Mouse (Mus musculus): Measurements from ENCODE around the gene Mrpl10. TPM values are rescaled to one million over a fixed set of nuclear protein-coding genes. Genes with fewer than 3 reads are reported as not detected.
A peak's percentile ranks its signal among the peaks of the same experiment; 100 is the strongest.

Mrpl10 gene
- polyA plus RNA-seq, 1 experiment from 2014 or later, result 76.6 TPM

GRCm38 (mm10) chr11:97007093-97007794, 34.1 kb upstream of the Mrpl10 start:
- H3K4me1 ChIP-seq (replicated peaks; ENCODE audit: control insufficient read depth, insufficient read depth, low read length), result 0 out of 2 replicates have a peak, but pooled peaks cover 2% of the 10 kb centered on the region
- 79% methylated on average over 9 of the region's 9 CpGs for WGBS
- no peak overlapping the region for H3K9ac ChIP-seq (ENCODE audit: low read length)
- no peak overlapping the region for H3K4me2 ChIP-seq (ENCODE audit: low read depth, low read length, severe bottlenecking)
- H3K9me3 ChIP-seq (ENCODE audit: control insufficient read depth, low read length), result no peaks in the 10 kb centered on the region
- H3K27me3 ChIP-seq (ENCODE audit: control insufficient read depth, insufficient read depth, low read length), result 0 out of 2 replicates have a peak, but pooled peaks cover 2% of the 10 kb centered on the region
- ATAC-seq (replicated peaks; ENCODE audit: low FRiP score), result no peak
- H3K36me3 ChIP-seq (ENCODE audit: control insufficient read depth, insufficient read depth, low read length), result no peaks in the 10 kb centered on the region
- DNase-seq (ENCODE audit: low spot score), result no peak
- H3K4me3 ChIP-seq (ENCODE audit: low read depth, low read length), result no peak overlapping the region
- no peak overlapping the region for H3K27ac ChIP-seq (ENCODE audit: low read depth, low read length)

GRCm38 (mm10) chr11:97009198-97009790, 32.1 kb upstream of the Mrpl10 start:
- no peak for ATAC-seq (replicated peaks; ENCODE audit: low FRiP score)
- no peak overlapping the region for H3K27ac ChIP-seq (ENCODE audit: low read depth, low read length)
- no peaks in the 10 kb centered on the region for H3K9me3 ChIP-seq (ENCODE audit: control insufficient read depth, low read length)
- no peak overlapping the region for H3K4me2 ChIP-seq (ENCODE audit: low read depth, low read length, severe bottlenecking)
- no peak overlapping the region for H3K9ac ChIP-seq (ENCODE audit: low read length)
- H3K4me3 ChIP-seq (ENCODE audit: low read depth, low read length), result no peak overlapping the region
- 0 out of 2 replicates have a peak, but pooled peaks cover 2% of the 10 kb centered on the region for H3K27me3 ChIP-seq (ENCODE audit: control insufficient read depth, insufficient read depth, low read length)
- WGBS, result 75% methylated on average over 8 of the region's 8 CpGs
- H3K4me1 ChIP-seq (replicated peaks; ENCODE audit: control insufficient read depth, insufficient read depth, low read length), result no peaks in the 10 kb centered on the region
- H3K36me3 ChIP-seq (ENCODE audit: control insufficient read depth, insufficient read depth, low read length), result no peaks in the 10 kb centered on the region
- DNase-seq (ENCODE audit: low spot score), result no peak

DNA sequence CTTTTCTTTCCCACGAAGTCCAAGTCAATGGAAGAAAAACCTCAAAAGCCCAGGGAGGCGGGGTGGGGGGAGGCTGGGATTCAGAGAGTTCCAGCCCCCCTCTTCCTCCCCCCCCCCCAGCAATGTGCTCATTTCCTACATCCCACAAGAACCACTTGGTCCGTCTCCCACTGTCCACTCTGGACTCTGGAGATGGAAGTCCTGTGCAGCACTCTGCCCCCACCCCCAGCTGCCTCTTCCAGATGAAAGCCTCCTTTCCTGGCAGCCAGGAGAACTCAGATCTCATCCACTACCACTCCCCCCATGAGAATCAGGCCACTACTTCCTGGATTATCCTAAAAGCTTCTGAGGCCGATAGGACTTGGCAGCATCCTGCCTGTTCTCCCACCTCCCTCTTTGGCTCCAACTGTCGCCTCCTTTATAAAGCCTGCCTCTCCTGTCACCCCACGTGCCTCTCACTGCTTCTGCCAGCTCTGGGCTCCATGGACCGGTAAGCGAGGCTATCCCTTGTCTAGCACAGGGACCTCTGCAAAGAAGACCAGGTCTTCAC, 28.2 kb upstream of the Mrpl10 start, which contains the start of gene Sp6:
TSS of gene Sp6 (plus strand) at position 274 of the 550 bp plus-strand sequence.
- H3K4me2 ChIP-seq (ENCODE audit: low read depth, low read length, severe bottlenecking), result no peak within 1 kb of the TSS
- 42% methylated on average over 8 of the region's 8 CpGs for WGBS
- no peaks in the 10 kb centered on the region; the same call in 1 of the 2 replicates for H3K4me1 ChIP-seq (replicated peaks; ENCODE audit: control insufficient read depth, insufficient read depth, low read length)
- no peak within 1 kb of the TSS for H3K4me3 ChIP-seq (ENCODE audit: low read depth, low read length)
- H3K27me3 ChIP-seq (ENCODE audit: control insufficient read depth, insufficient read depth, low read length), result peaks cover 24% of the 10 kb centered on the region
- DNase-seq (ENCODE audit: low spot score) (no peak), ATAC-seq (replicated peaks; ENCODE audit: low FRiP score) (no peak)
- H3K9me3 ChIP-seq (ENCODE audit: control insufficient read depth, low read length), result no peaks in the 10 kb centered on the region
- H3K9ac ChIP-seq (ENCODE audit: low read length), result no peak within 1 kb of the TSS
- H3K27ac ChIP-seq (ENCODE audit: low read depth, low read length), result no peak within 1 kb of the TSS
- no peaks in the 10 kb centered on the region for H3K36me3 ChIP-seq (ENCODE audit: control insufficient read depth, insufficient read depth, low read length)

DNA sequence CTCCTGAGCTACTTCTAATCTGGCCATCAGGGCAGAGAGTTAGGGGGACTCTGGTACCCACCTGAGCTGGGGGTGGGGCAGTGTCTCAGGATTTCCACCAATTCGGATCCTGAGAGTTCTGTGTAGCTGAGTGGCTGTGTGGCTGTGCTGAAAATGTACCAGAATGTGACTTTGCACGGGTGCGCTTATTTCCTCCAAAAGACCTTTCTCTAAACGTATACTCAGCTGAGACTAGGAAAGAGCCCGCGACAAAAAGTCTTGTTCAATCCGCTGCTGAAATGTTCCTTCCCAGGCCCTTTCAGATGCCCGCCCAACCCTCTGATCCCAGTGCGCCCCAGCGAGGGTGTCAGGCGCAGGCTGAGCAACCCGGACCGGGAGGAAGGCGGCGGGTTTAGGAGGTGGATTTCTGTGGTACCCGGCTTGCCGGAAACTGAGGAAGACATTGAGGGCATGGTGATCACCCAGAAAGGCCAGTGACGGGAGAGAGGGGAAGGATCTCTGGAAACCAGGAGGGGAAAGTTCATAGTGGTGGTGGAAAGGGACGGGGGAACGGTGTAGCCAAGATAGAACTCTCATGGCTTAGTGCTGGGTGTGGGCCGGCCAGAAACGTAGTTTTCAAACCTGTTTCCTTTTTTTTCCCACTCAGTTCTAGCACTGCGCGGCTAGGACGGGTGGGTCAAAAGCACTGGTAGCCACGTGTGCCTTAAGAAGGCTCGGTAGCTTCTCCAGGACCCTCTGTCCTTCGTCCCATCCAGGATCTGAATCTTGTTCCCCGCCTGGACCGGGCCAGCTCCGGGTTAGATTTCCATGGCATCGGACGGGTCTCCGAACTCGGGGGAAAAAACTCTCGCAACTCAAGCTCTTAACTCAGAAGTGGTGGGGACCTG, 23.4 kb upstream of the Mrpl10 start:
- H3K4me2 ChIP-seq (ENCODE audit: low read depth, low read length, severe bottlenecking), result peak overlapping the region; percentile 42
- H3K27ac ChIP-seq (ENCODE audit: low read depth, low read length), result no peak overlapping the region
- H3K4me1 ChIP-seq (replicated peaks; ENCODE audit: control insufficient read depth, insufficient read depth, low read length), result peaks cover 12% of the 10 kb centered on the region
- H3K9ac ChIP-seq (ENCODE audit: low read length), result no peak overlapping the region
- DNase-seq (ENCODE audit: low spot score), result peak; percentile 61
- no peaks in the 10 kb centered on the region for H3K9me3 ChIP-seq (ENCODE audit: control insufficient read depth, low read length)
- peak overlapping the region; percentile 20; the same call in 1 of the 2 replicates for H3K4me3 ChIP-seq (ENCODE audit: low read depth, low read length)
- H3K27me3 ChIP-seq (ENCODE audit: control insufficient read depth, insufficient read depth, low read length), result peaks cover 67% of the 10 kb centered on the region
- no peaks in the 10 kb centered on the region for H3K36me3 ChIP-seq (ENCODE audit: control insufficient read depth, insufficient read depth, low read length)
- no peak for ATAC-seq (replicated peaks; ENCODE audit: low FRiP score)
- WGBS, result under 1% methylated on average over 36 of the region's 36 CpGs

GRCm38 (mm10) chr11:97018583-97019344, 22.6 kb upstream of the Mrpl10 start:
- peaks cover 12% of the 10 kb centered on the region for H3K4me1 ChIP-seq (replicated peaks; ENCODE audit: control insufficient read depth, insufficient read depth, low read length)
- ATAC-seq (replicated peaks; ENCODE audit: low FRiP score) (no peak), DNase-seq (ENCODE audit: low spot score) (no peak)
- H3K9ac ChIP-seq (ENCODE audit: low read length), result no peak overlapping the region
- H3K27me3 ChIP-seq (ENCODE audit: control insufficient read depth, insufficient read depth, low read length), result peaks cover 75% of the 10 kb centered on the region
- no peak overlapping the region for H3K27ac ChIP-seq (ENCODE audit: low read depth, low read length)
- under 1% methylated on average over 68 of the region's 68 CpGs for WGBS
- no peaks in the 10 kb centered on the region for H3K36me3 ChIP-seq (ENCODE audit: control insufficient read depth, insufficient read depth, low read length)
- peak overlapping the region; percentile 20 for H3K4me3 ChIP-seq (ENCODE audit: low read depth, low read length)
- no peaks in the 10 kb centered on the region for H3K9me3 ChIP-seq (ENCODE audit: control insufficient read depth, low read length)
- peak overlapping the region; percentile 42 for H3K4me2 ChIP-seq (ENCODE audit: low read depth, low read length, severe bottlenecking)

GRCm38 (mm10) chr11:97019345-97019708, 22.0 kb upstream of the Mrpl10 start:
- Histone ChIP-seq H3K9ac (ENCODE audit: low read length) (no peak overlapping the region), H3K36me3 (ENCODE audit: control insufficient read depth, insufficient read depth, low read length) (no peaks in the 10 kb centered on the region), H3K4me3 (ENCODE audit: low read depth, low read length) (no peak overlapping the region), H3K27me3 (ENCODE audit: control insufficient read depth, insufficient read depth, low read length) (peaks cover 81% of the 10 kb centered on the region), H3K27ac (ENCODE audit: low read depth, low read length) (no peak overlapping the region), H3K4me1 (replicated peaks; ENCODE audit: control insufficient read depth, insufficient read depth, low read length) (peaks cover 12% of the 10 kb centered on the region), H3K9me3 (ENCODE audit: control insufficient read depth, low read length) (no peaks in the 10 kb centered on the region), H3K4me2 (ENCODE audit: low read depth, low read length, severe bottlenecking) (no peak overlapping the region; the same call in 1 of the 2 replicates)
- WGBS, result 3% methylated on average over 13 of the region's 13 CpGs
- no peak for DNase-seq (ENCODE audit: low spot score)
- no peak for ATAC-seq (replicated peaks; ENCODE audit: low FRiP score)

DNA sequence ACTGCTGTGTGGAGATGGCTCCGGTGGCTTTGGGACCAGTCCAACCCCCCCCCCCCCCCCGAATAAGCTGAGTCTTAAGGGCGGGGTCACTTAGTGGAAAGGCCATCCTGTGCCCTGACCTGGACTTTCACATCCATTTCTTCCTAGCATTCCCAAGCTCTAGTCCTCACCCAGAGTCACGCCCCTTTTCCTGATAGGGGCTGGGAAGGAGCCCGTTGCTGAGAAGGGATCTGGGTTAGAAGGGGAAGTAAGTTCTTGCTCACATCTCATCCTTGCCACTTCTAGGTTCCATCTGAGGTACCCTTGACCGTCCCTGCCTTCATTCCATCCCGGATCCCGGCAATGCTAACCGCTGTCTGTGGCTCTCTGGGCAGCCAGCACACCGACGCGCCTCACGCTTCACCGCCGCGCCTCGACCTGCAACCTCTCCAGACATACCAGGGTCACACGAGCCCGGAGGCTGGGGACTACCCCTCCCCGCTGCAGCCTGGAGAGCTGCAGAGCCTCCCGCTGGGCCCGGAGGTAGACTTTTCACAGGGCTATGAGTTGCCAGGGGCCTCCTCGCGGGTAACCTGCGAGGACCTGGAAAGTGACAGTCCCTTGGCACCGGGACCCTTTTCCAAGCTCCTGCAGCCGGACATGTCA, 20.1 kb upstream of the Mrpl10 start:
- peak overlapping the region; percentile 80; the same call in 1 of the 2 replicates for H3K4me2 ChIP-seq (ENCODE audit: low read depth, low read length, severe bottlenecking)
- H3K4me3 ChIP-seq (ENCODE audit: low read depth, low read length), result peak overlapping the region; percentile 40; the same call in 1 of the 2 replicates
- no peak overlapping the region for H3K9ac ChIP-seq (ENCODE audit: low read length)
- no peaks in the 10 kb centered on the region for H3K36me3 ChIP-seq (ENCODE audit: control insufficient read depth, insufficient read depth, low read length)
- H3K27ac ChIP-seq (ENCODE audit: low read depth, low read length), result no peak overlapping the region
- H3K4me1 ChIP-seq (replicated peaks; ENCODE audit: control insufficient read depth, insufficient read depth, low read length), result peaks cover 19% of the 10 kb centered on the region
- no peak for ATAC-seq (replicated peaks; ENCODE audit: low FRiP score)
- no peak for DNase-seq (ENCODE audit: low spot score)
- H3K27me3 ChIP-seq (ENCODE audit: control insufficient read depth, insufficient read depth, low read length), result peaks cover 82% of the 10 kb centered on the region
- H3K9me3 ChIP-seq (ENCODE audit: control insufficient read depth, low read length), result no peaks in the 10 kb centered on the region
- WGBS, result under 1% methylated on average over 26 of the region's 27 CpGs

All from forebrain, embryonic 11.5 days (tissue).